Mouse (Mus musculus): ENCODE results near the gene Slit2. TPM values are rescaled to one million over a fixed set of nuclear protein-coding genes. Genes with fewer than 3 reads are reported as not detected.

The Slit2 gene
- total RNA-seq (2022) = 10 to 100 TPM; 13.0 to 18.6 (median 15.4) TPM

DNA sequence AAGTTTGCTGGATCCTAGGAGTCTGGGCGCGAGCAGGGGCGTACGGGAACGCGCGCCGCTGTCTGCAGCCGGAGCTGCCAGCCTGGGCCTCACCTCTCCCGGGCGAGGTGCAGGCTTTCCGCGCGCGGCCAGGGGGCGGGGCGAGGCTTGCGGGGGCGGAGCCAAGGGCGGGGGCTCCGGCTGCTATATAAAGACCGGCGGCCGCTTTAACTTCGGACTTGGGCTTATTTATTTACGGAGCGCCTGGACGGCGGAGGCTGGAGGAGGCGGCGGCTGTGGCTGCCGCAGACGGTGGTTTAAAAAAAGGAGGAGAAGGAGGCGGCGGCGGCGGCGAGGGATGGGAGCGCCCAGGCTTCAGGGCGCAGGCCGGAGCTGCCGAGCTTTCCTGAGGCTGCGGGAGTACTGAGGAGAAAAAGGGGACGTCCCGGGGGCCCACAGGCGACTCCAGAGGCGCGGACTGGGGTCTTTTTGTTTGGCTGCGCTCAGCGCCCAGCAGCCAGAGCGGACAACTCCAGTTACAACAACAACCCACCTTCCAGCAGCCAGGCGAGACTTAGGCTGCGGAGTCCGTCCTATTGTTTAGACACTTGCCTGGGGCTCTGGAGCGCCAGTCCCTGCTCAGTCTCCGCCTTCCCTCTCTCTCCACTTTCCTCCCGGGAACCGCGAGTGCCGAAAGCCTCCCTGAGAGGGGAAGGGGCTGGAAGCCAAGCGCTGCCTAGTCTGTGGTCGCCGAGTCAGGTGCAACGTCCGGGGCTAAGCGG, at the start of gene Slit2:
Gene Slit2, plus strand, starts transcription at position 198 of the 761 bp plus-strand sequence.
- peak; percentile 69 for DNase-seq

DNA sequence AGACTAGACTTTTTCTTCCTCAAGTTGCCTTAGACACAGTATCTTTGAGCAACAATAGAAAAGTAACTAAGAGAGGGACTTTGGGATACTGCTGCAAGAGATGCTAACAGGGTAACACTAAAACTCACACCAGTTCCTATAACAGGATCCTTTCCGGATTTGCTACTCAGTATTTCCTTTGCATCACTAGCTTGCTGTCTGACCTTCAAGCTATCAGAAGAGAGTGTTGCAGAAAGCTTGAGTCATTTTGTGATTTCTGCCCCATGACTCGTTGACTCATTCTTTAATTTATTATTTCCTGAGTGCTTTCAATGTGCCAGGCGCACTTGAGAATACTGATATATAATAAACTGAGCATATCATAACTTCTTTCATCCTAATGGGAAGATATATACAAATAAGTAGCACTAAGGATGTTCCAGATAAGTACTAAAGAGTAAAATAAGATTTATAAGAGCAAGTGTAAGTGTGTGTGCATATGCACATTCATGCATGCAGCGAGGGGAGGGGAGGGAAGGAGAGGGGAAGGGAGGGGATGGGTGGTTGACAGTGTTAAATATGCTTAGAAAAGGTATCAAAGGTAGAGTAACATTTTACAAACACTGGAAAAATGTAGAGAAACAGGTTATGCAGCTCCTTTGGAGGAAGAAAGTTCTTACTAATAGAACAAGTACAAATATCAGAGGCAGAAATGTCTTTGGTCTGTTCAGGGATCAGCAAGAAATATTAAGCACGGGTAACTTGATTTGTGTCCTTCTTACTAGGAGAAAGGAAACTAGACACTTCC, 44.2 kb upstream of the Slit2 start:
- no peak for DNase-seq

DNA sequence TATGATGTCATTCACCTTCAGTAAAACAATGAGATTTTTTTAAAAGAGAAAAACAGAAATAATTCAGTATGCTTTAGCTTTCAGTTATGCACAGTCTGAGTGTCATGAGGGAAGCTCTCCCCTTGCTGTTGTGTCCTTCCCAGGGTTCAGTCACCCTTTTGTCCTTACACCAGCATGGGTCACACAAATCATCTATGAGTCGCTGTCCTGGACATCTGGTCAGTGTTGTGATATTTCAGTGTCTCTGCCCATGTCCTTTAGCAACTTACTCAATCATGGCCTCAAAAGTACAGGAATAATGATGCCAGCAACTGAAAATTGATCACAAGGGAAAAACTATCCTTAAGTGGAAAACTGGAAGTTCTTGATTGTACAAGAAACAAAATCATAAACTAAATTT, 26.5 kb upstream of the Slit2 start:
- peak; percentile 55 for DNase-seq

DNA sequence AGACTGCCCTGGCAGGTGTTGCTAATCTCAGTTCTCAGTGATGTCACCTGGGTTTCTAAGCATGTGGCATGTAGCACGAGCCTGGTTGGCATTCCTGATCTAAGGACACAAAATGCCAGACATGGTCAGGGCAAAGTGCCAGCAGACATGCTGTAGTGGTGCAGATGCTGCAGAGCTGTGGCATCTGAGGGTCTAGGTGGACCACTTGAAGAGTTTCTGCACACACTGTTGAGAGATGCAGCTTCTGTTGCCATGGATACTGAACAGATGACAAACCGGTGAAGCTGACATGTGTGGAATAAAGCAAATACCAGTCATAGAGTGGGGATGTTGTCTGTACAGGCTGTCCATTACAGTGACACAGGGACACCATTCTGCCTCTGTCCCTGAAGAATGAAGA, 7.1 kb upstream of the Slit2 start:
- no peak for DNase-seq

DNA sequence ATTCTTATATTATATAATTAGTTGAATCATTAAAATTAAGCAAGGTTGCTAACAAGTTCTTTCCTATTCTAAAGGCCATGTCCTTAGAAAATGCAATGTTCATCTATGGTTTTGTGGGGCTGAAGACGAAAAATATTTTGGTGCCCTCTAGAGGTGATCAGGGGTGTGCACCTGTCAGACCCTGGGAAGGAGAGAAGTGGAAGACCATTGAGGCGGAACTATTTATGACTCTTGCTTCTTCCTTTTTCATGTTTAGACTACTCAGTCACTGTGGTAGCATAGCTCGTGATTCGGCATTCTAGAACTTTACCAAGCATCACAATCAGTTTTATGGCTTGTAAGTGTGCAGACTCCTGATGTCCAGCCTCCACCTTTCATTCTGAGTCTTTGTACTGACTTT, 3.6 kb upstream of the Slit2 start:
- DNase-seq = no peak

DNA sequence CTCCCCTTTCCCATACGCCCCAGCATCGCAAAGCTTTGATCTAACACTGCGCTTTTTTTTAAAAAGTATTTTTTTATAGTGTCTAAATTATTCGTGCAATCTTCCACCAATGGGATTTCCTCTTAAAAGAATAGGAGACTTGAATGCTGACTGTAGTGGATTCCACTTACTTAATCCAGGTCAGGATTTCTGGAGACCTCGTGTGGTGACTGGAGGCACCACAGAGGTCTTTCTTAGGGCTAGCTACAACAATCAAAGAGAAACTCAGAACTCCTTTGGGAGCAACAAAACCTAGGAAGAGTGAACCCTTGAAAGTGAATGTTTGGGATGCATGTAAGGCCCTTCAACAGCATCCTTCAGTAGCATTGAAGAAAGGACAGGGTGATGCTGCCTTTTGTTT, 2.5 kb upstream of the Slit2 start:
- DNase-seq = no peak

DNA sequence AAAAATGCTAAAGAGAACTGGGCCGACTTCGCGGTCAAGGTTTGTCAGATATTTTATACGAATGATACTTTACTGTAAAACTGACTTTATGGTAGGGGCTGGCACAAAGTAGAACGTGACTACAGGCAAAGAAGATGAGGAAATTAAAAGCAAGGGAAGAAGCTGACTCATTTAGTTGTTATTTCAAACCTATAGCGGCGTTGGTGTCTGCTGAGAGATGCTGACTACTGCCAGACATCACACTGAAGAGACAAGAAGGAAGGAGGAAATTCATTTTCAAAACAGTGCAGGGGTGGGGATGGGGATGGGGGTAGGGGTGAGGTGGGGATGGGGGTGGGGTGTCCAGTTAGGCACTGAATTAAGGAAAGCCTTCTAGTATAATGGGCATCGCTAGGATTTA, 987 bp upstream of the Slit2 start:
- no peak for DNase-seq

DNA sequence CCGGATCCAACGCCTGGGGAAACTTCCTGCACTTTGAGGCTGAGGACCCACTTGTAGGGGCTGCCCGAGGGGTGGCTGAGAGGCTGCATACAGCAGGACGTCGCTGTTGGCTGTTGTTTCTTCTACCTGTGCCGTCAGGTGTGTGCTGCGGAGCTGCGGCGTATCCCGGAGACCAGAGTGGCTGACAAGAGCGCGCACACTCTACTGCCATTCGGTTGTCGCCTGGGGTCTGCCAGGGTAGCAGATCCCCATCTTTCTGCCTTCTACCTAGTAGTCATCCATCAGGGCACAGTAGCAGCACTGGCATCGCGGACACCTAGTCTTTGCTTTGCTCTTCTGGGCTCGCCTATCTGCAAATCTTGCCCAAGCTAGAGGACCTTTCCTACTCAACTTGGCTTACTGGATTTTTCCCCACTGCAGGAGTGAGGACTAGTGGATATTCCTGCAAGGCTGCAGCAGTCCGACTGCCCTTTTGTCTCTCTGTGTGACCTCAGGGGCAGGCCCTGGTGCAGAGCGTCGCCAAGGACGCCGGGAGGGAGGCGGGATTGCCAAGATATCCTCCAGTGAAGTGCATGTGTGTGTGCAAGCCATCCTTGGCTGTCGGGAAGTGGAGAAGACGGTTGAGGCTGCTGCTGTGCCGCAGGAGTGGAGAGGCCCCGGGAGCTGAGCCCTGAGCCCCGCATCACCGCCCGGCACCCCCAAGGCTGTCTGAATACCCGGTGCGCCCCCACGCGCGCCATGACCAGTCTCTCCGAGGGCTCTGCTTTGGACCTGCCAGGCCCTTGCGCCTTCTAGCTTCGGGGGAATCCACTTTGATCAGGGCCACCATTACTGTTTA, 1.0 kb downstream of the Slit2 start:
- peak; percentile 11 for DNase-seq

DNA sequence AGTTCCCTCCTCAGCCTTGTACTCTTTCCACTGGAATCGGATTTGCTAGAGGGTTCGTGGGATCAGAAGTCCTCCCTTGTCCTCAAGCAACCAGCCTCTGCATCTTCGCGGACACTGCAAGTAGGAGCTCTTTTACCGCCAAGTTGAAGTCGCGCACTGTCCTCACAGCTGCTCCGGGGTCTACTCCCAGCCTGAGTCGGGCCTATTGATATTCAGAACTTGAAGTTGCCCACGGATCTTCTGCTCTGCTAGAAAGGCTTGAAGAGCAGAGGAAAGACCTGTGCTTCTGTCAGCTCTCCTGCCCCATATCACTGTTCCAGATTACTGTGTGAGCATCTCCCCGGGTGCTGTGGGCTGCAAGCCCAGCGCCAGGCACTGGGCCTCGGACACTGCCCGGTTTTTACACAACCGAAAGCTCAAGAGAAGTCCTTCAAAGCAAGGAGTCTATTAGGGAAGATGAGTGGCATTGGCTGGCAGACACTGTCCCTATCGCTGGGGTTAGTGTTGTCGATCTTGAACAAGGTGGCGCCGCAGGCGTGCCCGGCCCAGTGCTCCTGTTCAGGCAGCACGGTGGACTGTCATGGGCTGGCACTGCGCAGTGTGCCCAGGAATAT, 1.8 kb downstream of the Slit2 start:
- DNase-seq = no peak

DNA sequence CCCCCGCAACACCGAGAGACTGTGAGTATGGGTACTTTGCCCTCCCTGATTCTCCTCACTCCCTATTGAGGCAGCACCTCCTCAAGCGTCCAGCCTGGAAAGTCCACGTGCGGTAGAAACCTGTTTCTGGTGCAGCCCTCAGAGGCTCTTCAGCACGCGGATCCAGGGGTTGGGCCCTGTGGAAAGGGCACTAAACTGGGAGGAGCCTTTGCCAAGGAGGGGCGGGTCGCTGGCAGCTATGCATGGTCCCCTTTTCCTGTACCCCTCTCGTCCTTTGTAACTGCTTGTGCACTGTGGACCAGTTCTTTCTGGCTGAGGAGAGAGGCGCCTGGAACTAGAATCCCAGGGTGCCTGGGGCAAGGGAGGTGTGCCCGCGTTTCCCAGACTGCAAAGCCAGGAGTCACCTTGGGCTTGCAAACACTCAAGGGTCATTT, 2.3 kb downstream of the Slit2 start:
- peak; percentile 9 for DNase-seq

DNA sequence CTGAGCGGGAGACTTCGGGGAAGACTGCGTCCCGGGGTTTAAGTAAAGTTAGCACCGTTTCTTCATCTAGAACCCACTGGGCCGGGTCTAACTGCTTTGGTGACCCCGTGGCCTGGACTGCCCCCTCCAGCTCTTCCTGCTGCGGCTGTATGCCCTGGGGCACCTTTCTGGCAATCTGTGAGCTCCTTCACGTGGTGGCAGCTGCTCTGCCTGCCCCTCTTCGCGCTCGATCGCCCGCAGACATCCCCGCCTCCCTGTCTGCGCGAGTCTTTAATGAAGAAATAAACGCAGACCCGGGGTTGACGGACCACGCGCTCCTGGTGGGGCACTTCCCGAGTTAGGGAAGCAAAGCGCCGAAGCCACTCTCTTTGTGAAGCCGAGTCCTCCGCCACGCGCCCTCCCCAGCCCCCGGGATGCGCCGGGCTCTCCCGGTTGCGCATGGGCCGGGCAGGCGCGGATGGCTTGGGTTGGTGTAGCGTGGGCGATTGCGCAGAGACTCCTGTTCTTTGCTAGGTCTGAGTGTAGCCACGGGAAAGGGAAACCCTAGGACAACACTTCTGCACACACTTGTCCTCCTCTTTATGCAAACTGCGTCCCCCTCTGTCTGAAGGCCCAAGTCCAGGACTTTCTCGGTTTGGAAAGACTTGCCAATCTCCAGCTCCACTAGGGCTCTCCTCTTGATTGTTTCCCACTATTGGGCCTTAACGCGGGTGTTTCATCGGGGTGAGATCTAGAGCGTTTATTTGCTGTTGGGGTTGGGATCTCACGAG, 3.1 kb downstream of the Slit2 start:
- no peak for DNase-seq

DNA sequence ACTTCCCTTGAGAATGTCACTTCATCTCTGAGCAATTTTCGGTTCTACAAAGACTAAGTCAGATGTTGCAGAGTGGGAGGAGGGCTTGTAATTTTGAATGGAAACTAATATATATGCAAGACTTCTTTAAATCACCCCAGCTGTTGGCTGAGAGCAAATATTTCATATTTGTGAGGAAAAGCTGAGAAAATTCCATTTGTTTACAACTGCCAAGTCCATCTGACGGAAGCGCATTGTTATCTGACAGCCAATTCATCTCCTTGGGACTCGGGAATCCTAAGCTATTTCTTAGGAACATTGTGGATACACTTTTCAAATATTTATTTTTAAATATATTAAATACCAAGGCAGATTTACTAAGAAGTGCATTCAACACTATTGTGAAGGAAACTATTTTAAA, 8.0 kb downstream of the Slit2 start:
- DNase-seq = no peak

DNA sequence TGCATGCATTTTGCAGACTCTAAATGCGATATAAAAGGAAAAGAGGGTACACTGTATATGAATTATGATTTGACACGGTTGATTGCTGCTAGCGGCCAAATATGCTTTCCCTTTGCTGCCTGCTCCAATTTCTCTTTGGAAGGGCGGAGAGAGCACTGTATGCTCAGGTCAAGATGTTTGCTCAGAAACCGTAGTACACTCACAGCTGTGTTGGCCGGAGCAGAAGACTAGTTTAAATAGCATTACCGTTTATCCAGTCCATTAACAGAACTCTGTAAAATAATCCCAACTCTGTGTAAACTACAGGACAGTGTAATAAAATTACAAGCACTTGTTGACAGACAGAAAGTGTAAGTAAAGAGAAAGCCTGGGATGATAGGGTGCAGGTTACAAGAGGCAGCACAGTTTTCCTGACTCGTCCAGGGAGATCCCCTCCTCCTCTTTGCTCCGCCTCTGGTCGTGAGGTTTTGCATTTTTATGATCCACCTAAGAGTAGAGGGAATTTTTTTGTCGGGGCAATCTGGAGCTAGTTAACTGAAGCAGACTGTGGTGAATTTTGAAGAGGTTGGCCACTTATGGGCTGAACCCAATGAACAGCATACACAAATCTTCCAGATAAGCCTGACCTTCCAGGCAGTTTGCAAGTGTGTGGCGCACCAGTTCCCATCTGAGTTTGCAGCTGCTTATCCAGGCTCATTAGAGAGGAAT, 20.9 kb downstream of the Slit2 start:
- DNase-seq = no peak

DNA sequence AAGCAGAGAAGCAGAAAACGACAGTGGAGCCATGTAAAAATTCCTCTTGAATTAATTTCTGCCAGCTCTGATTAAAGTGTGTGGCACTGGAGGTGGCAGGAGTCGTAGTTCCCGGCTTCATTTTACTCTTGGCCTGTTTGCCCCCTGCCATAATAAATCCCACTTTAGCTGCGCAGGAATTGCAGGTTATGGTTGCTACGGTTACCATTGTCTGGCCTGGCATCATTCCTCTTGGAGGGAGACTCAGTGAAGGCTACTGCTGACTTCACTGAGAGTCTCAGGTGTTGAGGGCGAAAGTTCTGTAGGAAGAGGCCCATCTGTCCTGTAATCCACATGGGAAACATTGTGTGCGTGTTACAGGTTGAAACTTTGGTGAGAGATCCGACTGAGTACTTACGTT, 22.6 kb downstream of the Slit2 start:
- DNase-seq = no peak

DNA sequence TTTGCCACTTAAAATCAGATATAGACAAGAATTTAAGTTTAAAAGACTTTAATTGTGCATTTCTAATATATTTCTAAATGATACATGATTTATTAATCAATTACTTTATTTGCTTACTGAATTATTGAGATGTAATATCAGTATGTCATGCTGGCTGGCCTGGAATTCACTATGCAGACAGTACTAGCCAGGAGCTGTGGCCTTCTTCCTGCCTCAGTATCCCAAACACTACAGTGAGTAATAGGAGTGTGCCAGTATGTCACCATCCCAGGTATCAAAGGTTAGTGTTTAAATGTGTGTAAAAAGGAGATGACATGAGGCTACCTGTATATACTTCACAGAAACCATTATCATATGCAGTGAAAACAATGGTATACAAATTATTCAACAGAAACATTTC, 23.1 kb downstream of the Slit2 start:
- no peak for DNase-seq

DNA sequence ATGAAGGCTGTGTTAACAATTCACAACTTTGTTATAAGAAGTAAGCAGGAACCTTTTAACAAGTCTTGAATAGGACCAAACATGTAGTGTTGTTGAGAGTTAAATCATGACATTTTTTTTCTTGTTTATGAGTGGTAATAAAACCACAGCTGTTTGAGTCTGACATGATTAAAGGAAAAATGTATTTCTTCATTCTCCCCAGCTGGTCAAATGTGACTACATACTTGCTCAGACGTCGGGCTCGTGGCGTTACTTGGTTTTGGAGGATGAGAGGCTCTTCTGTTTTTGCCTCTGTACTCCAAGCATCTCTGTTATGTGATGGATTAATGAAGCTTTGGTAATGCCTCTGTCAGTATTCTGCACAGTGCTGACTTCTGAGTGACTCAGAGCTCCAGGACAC, 40.5 kb downstream of the Slit2 start:
- DNase-seq = no peak

DNA sequence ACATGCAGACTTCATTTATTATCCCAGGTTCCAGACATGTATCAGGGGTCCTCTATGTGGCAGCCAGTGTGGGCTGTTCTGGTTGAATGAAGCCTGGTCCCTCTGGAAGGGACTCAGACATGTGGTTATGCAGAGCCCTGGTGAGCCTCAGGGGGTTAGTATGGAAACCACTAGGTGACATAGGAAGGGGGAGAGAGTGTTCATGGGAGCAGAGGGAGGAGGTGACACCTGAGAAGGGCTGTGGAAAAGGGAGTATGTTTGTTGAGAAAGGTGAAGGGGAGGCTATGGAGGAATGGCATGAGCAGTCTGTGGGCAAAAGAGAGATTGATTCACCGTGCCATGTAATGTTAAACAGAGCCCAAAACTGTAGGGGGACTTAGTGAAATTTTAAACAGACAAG, 51.9 kb downstream of the Slit2 start:
- DNase-seq = no peak

DNA sequence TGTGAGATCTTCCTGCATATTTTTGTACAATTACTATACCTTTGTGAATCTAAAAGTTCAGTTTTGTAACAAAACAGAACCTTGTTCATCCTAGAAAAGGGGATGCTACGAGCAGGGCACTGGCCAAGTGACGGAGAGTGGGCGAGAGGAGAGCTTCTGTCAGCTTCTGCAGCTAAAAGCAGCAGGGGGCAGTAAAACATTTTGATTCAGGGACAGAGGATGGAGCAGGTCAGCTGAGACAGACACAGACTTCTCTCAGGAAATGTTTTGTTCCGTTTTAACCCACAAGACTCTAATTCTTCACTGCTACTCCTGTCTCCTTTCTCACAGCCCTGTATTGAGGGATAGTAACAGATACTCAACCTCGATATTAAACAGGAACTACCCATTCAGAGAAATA, 55.1 kb downstream of the Slit2 start:
- no peak for DNase-seq

DNA sequence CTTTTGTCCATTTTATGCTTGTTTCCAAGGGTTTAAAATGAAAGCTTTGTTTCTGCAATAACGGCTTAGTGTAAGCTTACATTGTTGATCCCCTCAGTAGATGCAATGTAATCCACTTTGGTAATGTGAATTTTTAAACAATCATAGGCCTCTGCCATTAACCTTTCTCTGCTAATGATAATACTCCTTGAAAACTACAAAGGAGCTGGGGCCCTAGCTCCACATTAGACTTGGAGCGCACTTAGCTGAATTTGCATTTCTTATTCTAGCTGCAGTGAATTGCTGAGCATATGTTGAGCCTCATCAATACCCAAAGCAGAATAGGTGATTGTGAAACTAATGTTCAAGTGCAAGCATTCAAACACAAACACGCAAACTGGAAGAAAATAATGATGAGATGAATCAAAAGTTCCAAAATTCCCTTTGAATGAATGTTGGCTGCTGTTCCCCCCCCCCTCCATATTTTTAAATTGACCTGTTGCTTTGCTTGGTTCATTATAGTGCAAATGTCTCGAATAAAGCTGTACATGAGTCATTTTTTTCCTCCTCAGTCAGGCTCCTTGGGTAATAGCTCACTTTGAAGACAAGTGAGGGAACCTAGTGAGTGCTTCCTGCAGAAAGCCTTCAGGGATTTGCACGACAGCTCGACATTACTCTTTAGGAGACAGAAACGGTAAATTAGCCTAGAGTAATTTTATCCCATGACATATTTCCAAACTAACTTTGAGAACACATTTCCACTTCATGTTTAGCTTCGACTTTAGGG, 66.2 kb downstream of the Slit2 start:
- DNase-seq = no peak

DNA sequence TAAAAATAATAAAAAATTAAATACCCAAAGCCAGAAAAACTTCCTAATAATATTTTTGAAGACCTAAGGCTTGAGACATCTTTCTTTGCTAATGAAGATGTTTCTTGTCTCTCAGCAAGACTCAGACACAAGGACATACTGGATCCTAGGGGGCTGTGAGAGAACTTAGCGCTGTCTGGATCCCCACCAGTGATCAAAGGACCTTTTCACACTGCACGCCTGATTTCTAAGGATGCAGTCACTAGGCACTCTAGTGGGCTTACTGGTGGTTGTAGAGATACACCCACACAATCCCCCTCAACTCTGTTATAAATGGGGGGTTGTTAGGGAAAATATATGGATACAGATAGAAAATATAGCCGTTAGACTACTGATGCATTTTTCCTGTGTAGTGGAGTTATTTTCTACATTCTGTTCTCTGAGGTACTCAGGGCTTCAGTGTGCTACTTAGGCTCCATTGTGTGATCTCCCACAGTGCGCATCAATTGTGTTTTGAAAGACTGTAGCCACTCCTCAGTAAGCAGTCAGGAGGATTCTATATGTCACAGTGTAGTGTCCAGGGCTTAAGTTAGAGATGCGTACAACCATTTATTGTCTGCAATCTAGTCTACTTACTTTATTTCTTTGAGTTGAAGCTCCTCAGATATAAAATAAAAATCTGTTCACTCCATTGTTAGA, 67.8 kb downstream of the Slit2 start:
- DNase-seq = no peak
